Mouse (Mus musculus) kidney, postnatal 36 days (tissue): ENCODE data around the gene Defb29.

Experiments used
- DNase-seq, 2 experiments: peaks; one replicate each; pipeline ENCODE4 v3.0.0; 2021 to 2022; ENCODE audit warnings: mixed read lengths in 2 of 2

Defb29 gene

GRCm38 (mm10) chr2:152500204-152500862 is 39.6 kb downstream of the Defb29 start:
- no peak for DNase-seq

DNA sequence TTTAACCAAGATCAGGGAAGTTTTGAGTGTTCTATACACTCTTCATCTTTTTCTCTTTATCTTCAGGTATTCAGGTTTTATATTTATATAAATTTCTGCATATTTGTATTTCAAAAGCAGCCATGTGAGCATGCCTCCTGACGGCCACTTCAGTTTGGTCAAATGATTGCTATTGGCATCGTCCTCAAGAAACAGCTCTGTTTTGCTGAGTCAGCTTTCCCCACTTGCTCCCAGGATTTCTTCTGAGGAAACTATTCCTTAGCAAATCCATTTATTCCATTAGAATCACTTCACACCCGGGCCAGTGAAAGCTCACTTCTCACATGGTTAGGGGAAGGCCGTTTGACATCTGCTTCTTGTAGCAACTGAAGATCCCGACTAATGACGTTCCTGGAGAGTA is 41.9 kb downstream of the Defb29 start:
- DNase-seq = no peak

GRCm38 (mm10) chr2:152493151-152493550 is 46.7 kb downstream of the Defb29 start:
- DNase-seq = no peak

- DNase-seq = no peak
Measured at GRCm38 (mm10) chr2:152490038-152490437, 49.9 kb downstream of the Defb29 start, which contains the start of gene Defb22. TSS of gene Defb22 (minus strand) at chr2:152490138.
